Mouse (Mus musculus) heart, postnatal 10 days (tissue): Measurements from ENCODE around the gene Casp3. TPM values are rescaled to one million over a fixed set of nuclear protein-coding genes. Genes with fewer than 3 reads are reported as not detected.
"Not testable (repeated sequence)": the region's sequence is repeated elsewhere in the genome, so short reads cannot be mapped to it uniquely, and the experiment has no call there.

ENCODE experiments used
- DNase-seq, 2 experiments: peaks; one replicate each; pipeline ENCODE4 v3.0.0; 2021
- intact Hi-C: fragments of 180-260 bp; cut with DNase I; formaldehyde crosslinking; loops from one replicate; pipeline ENCODE4 v1.15.1; 2025
- total RNA-seq, 2 experiments: library from RNA; stranded (reverse); gene quantifications; 2 replicates each; pipeline ENCODE4 v1.2.3; 2021

Gene Casp3
- total RNA-seq: 10 to 100 TPM; 15.8 to 18.7 TPM

DNA sequence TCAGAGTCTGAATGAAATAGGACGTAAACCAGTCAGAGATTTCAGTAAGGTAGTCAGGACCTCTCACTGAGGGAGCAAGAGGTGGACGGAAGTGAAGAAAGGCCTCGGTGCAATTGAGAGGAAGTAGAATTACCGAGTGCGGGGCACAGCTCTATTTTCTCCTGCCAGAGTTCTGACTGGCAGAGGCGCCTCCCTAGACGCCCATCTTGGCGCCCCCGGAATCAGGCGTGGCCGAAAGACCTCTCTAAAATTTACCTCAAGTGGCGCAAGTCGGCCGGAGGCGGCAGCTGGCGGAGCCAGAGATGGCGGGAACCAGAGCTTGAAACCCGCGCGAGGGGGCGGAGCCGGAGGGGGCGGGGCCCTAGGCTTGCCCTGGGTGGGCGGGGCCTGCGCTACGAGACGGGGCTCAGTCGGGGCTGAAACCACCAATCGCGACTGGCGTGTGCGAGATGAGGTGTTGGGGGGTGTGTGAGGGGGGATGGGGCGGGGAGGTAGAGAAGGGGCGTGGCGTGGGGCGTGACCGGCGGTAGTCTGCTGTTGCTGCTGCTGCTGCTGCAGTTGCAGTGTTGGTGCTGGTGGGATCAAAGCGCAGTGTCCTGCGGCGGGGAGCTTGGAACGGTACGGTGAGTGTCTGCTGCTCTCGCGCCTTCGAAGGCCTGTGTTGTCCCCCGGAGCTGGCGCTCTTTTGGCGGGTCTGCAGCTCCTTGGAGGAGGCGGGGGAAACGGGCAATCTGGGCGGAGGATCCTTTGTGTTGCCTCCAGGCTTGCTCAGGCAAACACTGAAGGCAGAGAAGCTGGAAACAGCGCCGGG, at the start of gene Casp3, which contains the start of gene Primpol:
TSS of gene Casp3 (plus strand) at position 413 of the 811 bp plus-strand sequence.
TSS of gene Primpol (minus strand) at position 334 of the 811 bp plus-strand sequence.
- intact Hi-C loops: loop anchor here (5.0 kb wide), 1 partner anchor 125 kb away; no protein-coding TSS in a partner anchor
- peak; percentile 97 for DNase-seq

DNA sequence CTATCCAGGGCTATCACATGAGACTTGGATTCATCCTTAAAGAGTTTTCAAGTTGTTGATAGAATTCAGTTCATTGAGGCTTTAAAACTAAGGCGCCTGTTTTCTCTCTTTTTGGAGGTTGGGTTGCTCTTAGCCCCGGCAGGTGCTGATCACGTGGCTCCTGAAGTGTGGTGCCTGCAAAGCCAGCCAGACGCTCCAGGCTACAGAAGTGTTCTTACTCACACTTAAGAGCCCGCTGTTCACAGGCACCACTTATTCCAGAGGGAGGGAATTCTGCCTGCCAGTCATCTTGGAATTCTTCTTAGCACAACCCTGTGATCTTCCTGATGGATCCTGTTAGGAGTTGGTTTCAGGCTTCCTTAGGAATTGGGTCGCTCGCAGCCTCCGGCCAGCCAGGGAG, 49.1 kb upstream of the Casp3 start:
- DNase-seq: no peak
- intact Hi-C loops: no loop called here

GRCm38 (mm10) chr8:46568942-46569341, 48.1 kb upstream of the Casp3 start:
- intact Hi-C loops: no loop called here
- no peak for DNase-seq

DNA sequence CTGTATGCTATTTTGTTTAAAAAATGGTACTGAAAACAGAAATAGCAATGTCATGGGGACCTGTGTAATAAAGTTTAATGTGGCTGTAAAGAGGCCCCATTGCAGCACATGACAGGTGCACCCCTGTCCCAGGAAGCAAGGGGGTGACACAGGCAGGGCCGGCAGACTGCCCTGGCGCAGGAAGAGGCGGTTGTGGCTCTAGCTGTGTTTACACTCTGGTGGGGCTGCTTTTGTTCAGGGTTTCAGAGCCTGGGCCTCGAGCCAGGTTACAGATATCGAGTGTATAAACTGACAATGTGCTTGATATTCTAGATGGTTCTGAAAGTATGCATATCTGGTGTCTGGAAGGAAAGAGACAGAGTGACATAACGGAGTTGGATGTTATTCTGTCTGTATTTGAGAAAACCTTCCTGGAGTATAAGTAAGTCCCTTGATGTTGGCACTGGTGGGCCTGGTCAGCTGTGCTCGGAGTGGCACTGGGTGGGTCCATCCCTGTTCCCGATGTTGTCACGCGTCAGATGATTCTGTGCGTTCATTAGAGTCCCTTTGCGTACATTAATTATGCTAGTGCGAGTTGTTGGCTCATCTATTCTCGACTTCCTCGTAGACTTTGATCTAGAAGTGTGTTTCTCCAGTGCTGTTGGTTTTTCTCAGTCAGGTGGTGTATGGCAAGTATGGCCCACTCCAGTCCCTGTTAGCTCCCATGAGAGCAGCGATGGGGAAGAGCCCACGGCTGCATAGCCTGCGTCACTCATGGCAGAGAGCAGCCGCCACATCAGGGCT, 47.2 kb upstream of the Casp3 start:
- intact Hi-C loops: no loop called here
- peak in 1 of 2 experiments; percentile 10 for DNase-seq

- intact Hi-C loops: no loop called here
- peak; percentile 42 for DNase-seq
Measured at GRCm38 (mm10) chr8:46570673-46571072, 46.4 kb upstream of the Casp3 start.

DNA sequence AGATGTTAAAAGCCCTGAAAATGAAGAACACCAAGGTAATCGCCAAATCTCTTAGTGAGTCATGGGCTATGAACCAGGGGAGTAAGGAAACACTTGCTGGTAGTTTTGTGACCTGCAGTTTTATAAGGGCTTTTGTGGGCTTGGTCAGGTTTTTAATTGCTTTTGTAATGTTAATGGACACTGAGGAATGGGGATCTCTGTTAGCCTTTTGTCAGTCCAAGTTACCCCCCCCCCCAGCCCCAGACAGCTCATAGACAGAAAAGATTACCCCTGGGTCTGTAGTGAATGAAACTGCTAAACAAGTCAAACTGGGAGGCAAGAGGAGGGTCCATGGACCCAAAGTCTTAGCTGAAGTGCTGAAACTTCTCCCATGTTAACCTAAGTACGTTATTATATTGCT, 43.6 kb upstream of the Casp3 start:
- no peak for DNase-seq
- intact Hi-C loops: no loop called here

DNA sequence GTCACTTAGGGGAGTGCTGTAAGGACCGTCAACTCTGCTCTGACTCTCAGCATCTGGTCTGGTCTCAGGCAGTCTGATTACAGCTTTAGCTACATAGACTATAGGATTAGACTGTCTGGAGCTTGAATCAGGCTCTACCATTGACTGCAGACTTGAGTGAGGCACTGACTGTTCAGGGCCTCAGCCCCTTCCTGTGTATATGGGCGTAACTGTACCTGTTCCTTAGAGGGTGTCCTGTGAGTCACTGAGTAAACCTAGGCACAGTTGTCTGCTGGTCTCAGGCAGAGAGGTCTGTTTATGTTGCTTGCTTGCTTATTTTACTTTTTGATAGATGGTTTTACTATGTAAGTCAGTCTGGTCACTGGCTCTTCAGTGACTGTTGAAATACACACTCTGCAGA, 43.1 kb upstream of the Casp3 start:
- no peak for DNase-seq
- intact Hi-C loops: no loop called here

DNA sequence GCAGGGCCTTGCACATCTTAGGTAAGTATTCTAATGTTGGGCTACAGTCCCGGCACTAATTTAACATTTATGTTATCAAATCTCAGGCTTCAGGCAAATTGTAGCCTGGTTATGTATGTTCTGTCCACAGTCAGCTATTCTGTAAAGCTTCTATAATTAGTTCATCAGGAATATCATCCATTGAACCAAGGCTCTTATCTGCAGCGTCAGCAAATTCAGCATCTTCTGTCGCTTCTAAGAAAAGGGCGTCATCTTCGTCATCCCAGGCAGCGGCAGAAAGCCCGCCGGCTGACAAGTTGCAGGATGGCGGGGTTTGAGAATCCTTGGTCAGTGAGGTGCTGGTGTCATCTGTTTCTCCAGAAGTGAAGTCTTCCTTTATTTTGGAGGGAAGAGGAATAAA, 38.3 kb upstream of the Casp3 start:
- intact Hi-C loops: no loop called here
- DNase-seq: no peak

DNA sequence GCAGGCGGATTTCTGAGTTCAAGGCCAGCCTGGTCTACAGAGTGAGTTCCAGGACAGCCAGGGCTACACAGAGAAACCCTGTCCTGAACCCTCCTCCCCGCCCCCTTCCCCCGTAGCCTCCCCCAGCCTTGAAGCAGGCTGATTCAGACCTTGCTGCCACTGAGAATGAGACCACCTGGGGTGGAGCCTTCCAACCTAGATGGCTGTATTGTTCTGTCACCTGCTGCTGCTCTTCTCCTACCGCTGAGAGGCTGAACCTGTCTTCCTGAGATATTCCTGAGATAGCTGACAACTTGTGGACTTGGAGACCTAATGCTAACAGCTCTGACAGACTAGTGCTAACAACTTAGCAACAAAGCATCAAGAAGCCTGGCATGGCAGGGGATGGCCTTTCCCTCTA, 32.8 kb upstream of the Casp3 start:
- intact Hi-C loops: not testable (repeated sequence)

DNA sequence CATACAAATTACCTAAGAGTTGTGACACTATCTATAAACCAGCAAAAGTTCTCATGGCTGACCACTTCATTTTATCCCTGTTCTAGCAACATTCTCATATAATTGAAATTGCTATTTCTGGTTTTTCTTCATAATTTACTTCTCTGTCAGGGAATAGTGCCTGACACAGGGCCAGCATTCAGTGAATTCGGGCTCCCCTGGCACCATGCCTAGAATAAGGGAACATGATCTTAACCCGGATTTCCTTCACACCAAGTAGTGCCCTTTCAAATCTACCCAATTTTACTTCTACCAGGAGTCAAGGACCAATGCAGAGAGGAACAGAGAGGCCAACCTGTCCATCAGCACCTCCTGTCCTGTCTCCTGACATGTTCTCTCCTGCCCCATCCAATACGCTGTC, 31.5 kb upstream of the Casp3 start:
- intact Hi-C loops: no loop called here
- DNase-seq: no peak

More for the DNA sequence above, 32.8 kb upstream of the Casp3 start:
- not testable (repeated sequence) for DNase-seq

GRCm38 (mm10) chr8:46587911-46588310, 29.2 kb upstream of the Casp3 start:
- intact Hi-C loops: no loop called here
- no peak for DNase-seq

GRCm38 (mm10) chr8:46588663-46589062, 28.4 kb upstream of the Casp3 start:
- no peak for DNase-seq
- intact Hi-C loops: no loop called here

DNA sequence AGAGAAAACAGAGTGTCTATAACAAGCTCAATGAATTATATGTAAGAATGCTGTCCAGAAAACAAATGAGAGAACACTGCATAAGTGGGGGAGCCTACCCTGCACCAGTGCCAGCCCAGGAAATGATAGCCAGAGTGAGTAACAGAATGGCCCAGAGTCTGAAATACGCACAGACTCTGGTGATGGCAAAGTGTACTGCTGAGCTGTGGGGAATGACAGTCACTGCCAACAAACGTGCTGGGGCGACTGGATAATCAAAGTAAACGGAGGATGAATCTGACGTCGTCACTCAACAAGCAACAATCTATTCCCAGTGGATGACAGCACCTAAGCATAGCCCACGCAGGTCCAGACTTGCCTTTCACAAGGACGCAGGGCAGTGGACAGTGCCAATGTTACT, 24.0 kb upstream of the Casp3 start:
- intact Hi-C loops: no loop called here
- DNase-seq: peak in 1 of 2 experiments; percentile 8

- intact Hi-C loops: no loop called here
Measured at GRCm38 (mm10) chr8:46593772-46594171, 23.3 kb upstream of the Casp3 start.

GRCm38 (mm10) chr8:46595593-46595992, 21.5 kb upstream of the Casp3 start:
- DNase-seq: no peak
- intact Hi-C loops: no loop called here

More at GRCm38 (mm10) chr8:46593772-46594171, 23.3 kb upstream of the Casp3 start:
- peak; percentile 44 to 51 for DNase-seq

- intact Hi-C loops: no loop called here
- no peak for DNase-seq
Measured at GRCm38 (mm10) chr8:46596530-46596929, 20.6 kb upstream of the Casp3 start.

- no peak for DNase-seq
- intact Hi-C loops: no loop called here
Measured at GRCm38 (mm10) chr8:46597411-46597810, 19.7 kb upstream of the Casp3 start.

DNA sequence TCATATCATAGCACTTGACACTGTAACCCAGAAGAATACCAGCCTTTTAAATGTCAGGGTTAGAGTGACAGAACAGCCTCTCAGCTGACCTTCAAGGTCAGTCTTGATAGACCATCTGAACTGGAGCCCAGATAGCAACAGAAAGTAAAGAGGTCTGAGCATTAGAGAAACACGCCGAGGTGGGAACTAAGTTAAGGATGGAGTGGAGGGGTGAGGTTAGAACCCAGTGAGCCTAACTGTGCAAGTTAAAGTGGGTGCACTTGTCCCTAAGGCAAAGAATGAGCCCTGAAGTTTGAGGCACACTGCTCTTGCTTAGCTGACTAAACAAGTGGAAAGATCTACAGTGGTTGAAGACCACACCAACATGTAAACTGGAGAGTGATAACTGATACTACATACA, 19.0 kb upstream of the Casp3 start:
- intact Hi-C loops: no loop called here
- no peak for DNase-seq

DNA sequence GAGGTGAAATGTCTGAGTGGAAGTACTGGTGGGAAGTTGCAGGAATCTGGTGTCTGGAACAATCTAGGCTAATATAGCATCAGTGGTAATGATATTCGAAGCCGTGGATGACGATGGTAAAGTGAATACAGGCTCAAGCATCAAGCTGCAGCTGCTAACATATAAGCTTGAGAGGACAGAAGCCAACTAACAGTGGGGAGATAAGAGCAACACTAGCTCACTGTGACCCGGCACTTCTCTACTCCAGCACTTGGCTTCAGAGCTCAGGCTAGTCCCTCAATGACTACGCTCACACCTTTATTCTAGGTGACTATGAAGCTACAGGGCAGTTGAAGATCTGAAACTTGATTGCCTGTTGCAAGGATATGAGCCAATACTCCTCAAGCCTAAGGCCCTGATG, 18.3 kb upstream of the Casp3 start:
- no peak for DNase-seq
- intact Hi-C loops: no loop called here

DNA sequence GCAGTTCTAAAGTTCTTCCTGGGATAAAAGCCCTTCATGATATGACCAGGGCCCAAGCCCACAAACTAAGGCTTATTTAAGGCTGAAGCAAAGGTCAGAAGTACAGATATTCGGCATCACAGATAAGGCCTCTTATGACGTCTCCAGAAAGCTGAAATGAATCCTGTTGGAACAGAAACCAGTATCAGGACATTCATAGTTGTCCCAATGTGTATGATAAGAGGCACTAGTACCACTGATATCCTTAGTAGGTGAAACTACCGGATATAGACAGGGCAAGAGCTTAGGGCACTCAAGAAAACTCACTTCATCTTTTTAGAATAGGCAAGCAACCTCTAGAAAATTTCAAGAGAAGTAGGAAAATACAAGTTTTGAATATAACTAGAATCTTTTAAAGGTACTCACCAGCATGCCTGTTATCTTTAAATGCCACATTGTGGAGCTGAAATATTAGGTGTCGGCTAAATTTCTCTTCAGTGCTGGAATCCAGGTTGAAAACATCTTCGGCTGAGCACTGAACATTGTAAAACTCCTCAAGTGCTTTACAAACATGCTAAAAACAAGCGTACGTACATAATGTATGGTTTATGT, 17.7 kb upstream of the Casp3 start:
- no peak for DNase-seq

GRCm38 (mm10) chr8:46600959-46601707, 16.0 kb upstream of the Casp3 start:
- no peak for DNase-seq
- intact Hi-C loops: no loop called here

More for the DNA sequence above, 17.7 kb upstream of the Casp3 start:
- intact Hi-C loops: no loop called here
